Mouse (Mus musculus): Measurements from ENCODE around the gene 6430548M08Rik.

- no peak for TF ChIP-seq CTCF (IDR thresholded peaks at IDR 0.05; ENCODE audit: borderline replicate concordance, control insufficient read depth, extremely low read depth, insufficient read depth, low read length, poor library complexity)
- TF ChIP-seq POLR2A (IDR thresholded peaks at IDR 0.05; ENCODE audit: control insufficient read depth, extremely low read depth, insufficient read depth, low read length, poor library complexity): no peak
These were observed 41.7 kb upstream of the 6430548M08Rik start for GRCm38 (mm10) chr8:120072259-120072658.

Data from thymus, adult 2 months (tissue).